Mouse (Mus musculus) MEL (cell line): ENCODE measurements at regions not wholly inside any gene's neighbourhood (a gene's known extent, or its start where the extent isn't known, plus 50 kb on each side); places are given as distances from the start of the nearest gene placed in this dataset.

Experiments
- CHD1 ChIP-seq: IDR thresholded peaks from 2 replicates; pipeline ENCODE4 v1.6.1; 2012; ENCODE audit warnings: low read depth, mild to moderate bottlenecking, inconsistent platforms, low read length, improper control_type of control experiment
- CTCF ChIP-seq, 3 experiments: IDR thresholded peaks in 2 of 3; conservative IDR thresholded peaks in 1 of 3; 2 replicates each; pipeline ENCODE4 v1.5.1; 2011 to 2012; ENCODE audit warnings: low read length in 3 of 3, low read depth in 2 of 3, mild to moderate bottlenecking in 2 of 3, improper control_type of control experiment in 1 of 3, inconsistent platforms in 1 of 3, mixed read lengths in 1 of 3, moderate library complexity in 1 of 3; ENCODE audit not compliant: control insufficient read depth in 1 of 3, insufficient read depth in 1 of 3, poor library complexity in 1 of 3, severe bottlenecking in 1 of 3
- EP300 ChIP-seq, 2 experiments: IDR thresholded peaks; 2 replicates each; pipeline ENCODE4 v1.6.1; 2011; ENCODE audit warnings: improper control_type of control experiment in 2 of 2, low read length in 2 of 2, low read depth in 1 of 2, mild to moderate bottlenecking in 1 of 2
- ETS1 ChIP-seq: IDR thresholded peaks from 2 replicates; pipeline ENCODE4 v1.6.1; 2012; ENCODE audit warnings: low read depth, mild to moderate bottlenecking, inconsistent platforms, low read length, improper control_type of control experiment, moderate library complexity
- GABPA ChIP-seq: IDR thresholded peaks from 2 replicates; pipeline ENCODE4 v1.6.1; 2012; ENCODE audit warnings: low read depth, mild to moderate bottlenecking, inconsistent platforms, low read length, improper control_type of control experiment, moderate library complexity
- JUND ChIP-seq: IDR thresholded peaks from 2 replicates; pipeline ENCODE4 v1.6.1; 2011; ENCODE audit warnings: low read depth, mild to moderate bottlenecking, improper control_type of control experiment, low read length
- KAT2A ChIP-seq: conservative IDR thresholded peaks from 2 replicates; pipeline ENCODE4 v1.6.1; 2012; ENCODE audit warnings: low read depth, low read length, improper control_type of control experiment, inconsistent platforms
- MAX ChIP-seq: IDR thresholded peaks from 2 replicates; pipeline ENCODE4 v1.6.1; 2011; ENCODE audit warnings: low read length, improper control_type of control experiment
- MXI1 ChIP-seq: IDR thresholded peaks from 2 replicates; pipeline ENCODE4 v1.6.1; 2011; ENCODE audit warnings: mild to moderate bottlenecking, low read depth, low read length, improper control_type of control experiment
- NRF1 ChIP-seq: IDR thresholded peaks from 2 replicates; pipeline ENCODE4 v1.6.1; 2014; ENCODE audit warnings: low read depth, mild to moderate bottlenecking, inconsistent platforms, low read length, improper control_type of control experiment, moderate library complexity; ENCODE audit not compliant: poor library complexity, insufficient read depth, severe bottlenecking
- POLR2A ChIP-seq, 2 experiments: IDR thresholded peaks; 2 replicates each; pipeline ENCODE4 v1.6.1; 2011 to 2012; ENCODE audit warnings: low read length in 2 of 2, mild to moderate bottlenecking in 2 of 2, control low read depth in 1 of 2, improper control_type of control experiment in 1 of 2, low read depth in 1 of 2, moderate library complexity in 1 of 2; ENCODE audit not compliant: control insufficient read depth in 1 of 2, insufficient read depth in 1 of 2, poor library complexity in 1 of 2
- TAL1 ChIP-seq: IDR thresholded peaks from 2 replicates; pipeline ENCODE4 v1.6.1; 2012; ENCODE audit warnings: mild to moderate bottlenecking, inconsistent platforms, low read length, moderate library complexity, mixed read lengths
- USF2 ChIP-seq, 2 experiments: IDR thresholded peaks; 2 replicates each; pipeline ENCODE4 v1.6.1; 2011 to 2012; ENCODE audit warnings: improper control_type of control experiment in 2 of 2, low read length in 2 of 2, borderline replicate concordance in 1 of 2, inconsistent platforms in 1 of 2, low read depth in 1 of 2, mild to moderate bottlenecking in 1 of 2; ENCODE audit not compliant: insufficient read depth in 1 of 2
- ZC3H11A ChIP-seq: IDR thresholded peaks from 2 replicates; pipeline ENCODE4 v1.6.1; 2012; ENCODE audit warnings: low read depth, mild to moderate bottlenecking, inconsistent platforms, low read length, improper control_type of control experiment

GRCm38 (mm10) chr13:72837016-72837415, 208.4 kb downstream of the Irx2 start:
- TF ChIP-seq JUND (no peak), CTCF (IDR thresholded peaks at IDR 0.05 in 2 of 3, conservative IDR thresholded peaks at IDR 0.05 in 1 of 3; ENCODE audit: control insufficient read depth in 1 of 3, insufficient read depth in 1 of 3, low read depth in 2 of 3, low read length in 3 of 3, poor library complexity in 1 of 3, severe bottlenecking in 1 of 3) (no peak), MXI1 (no peak), TAL1 (no peak), ZC3H11A (no peak), EP300 (IDR thresholded peaks at IDR 0.05; ENCODE audit: low read depth in 1 of 2, low read length in 2 of 2) (no peak), NRF1 (no peak), KAT2A (no peak), CHD1 (no peak), ETS1 (no peak), USF2 (IDR thresholded peaks at IDR 0.05; ENCODE audit: borderline replicate concordance in 1 of 2, insufficient read depth in 1 of 2, low read depth in 1 of 2, low read length in 2 of 2) (no peak), MAX (no peak), GABPA (no peak), POLR2A (IDR thresholded peaks at IDR 0.05; ENCODE audit: control insufficient read depth in 1 of 2, insufficient read depth in 1 of 2, low read depth in 1 of 2, low read length in 2 of 2, poor library complexity in 1 of 2) (no peak)
